Mouse (Mus musculus) neural tube, embryonic 10.5 days (tissue): ENCODE data around the gene Pik3r6.
A peak's percentile ranks its signal among the peaks of the same experiment; 100 is the strongest.

Experiments used
- DNase-seq: peaks from one replicate; pipeline ENCODE4 v3.0.0-alpha.2; 2017; ENCODE audit warnings: low spot score; ENCODE audit errors: extremely low spot score

Pik3r6 gene

GRCm38 (mm10) chr11:68579462-68579881 is 76.7 kb downstream of the Pik3r6 start:
- peak; percentile 42 for DNase-seq

GRCm38 (mm10) chr11:68580566-68580965 is 77.7 kb downstream of the Pik3r6 start:
- DNase-seq, result no peak

- DNase-seq, result no peak
Measured at GRCm38 (mm10) chr11:68583225-68583624, 80.4 kb downstream of the Pik3r6 start.

GRCm38 (mm10) chr11:68583906-68584480 is 81.2 kb downstream of the Pik3r6 start:
- no peak for DNase-seq

GRCm38 (mm10) chr11:68585890-68586289 is 83.1 kb downstream of the Pik3r6 start:
- DNase-seq, result no peak

- DNase-seq, result no peak
Measured at GRCm38 (mm10) chr11:68586721-68587120, 83.9 kb downstream of the Pik3r6 start, which contains the start of gene Ccdc42. Gene Ccdc42, plus strand, starts transcription at chr11:68587021.

GRCm38 (mm10) chr11:68589055-68589809 is 86.4 kb downstream of the Pik3r6 start:
- peak; percentile 70 for DNase-seq

GRCm38 (mm10) chr11:68591708-68592107 is 88.9 kb downstream of the Pik3r6 start:
- peak; percentile 46 for DNase-seq

- DNase-seq, result no peak
Measured at GRCm38 (mm10) chr11:68593247-68593646, 90.4 kb downstream of the Pik3r6 start.

GRCm38 (mm10) chr11:68597912-68598311 is 95.1 kb downstream of the Pik3r6 start:
- DNase-seq, result no peak

- DNase-seq, result no peak
Measured at GRCm38 (mm10) chr11:68600551-68601021, 97.8 kb downstream of the Pik3r6 start.

GRCm38 (mm10) chr11:68601486-68601991 is 98.7 kb downstream of the Pik3r6 start:
- DNase-seq, result no peak
